Mouse (Mus musculus) spleen, embryonic (tissue): Measurements from ENCODE around the gene Tsc1.

Experiments
- CTCF ChIA-PET: fragments of 350-600 bp; sonication (Branson Sonifier 250); formaldehyde crosslinking; loops from one replicate; lab custom pipeline; 2022; lab: Charles Lee

The Tsc1 gene

GRCm38 (mm10) chr2:28638886-28639285 is 2.1 kb upstream of the Tsc1 start:
- CTCF ChIA-PET: no interaction called here

GRCm38 (mm10) chr2:28639794-28640193 is 1.2 kb upstream of the Tsc1 start:
- CTCF ChIA-PET: interaction anchor here (1.7 kb wide), 1 partner anchor 17 kb away, joined by 5 read pairs; the partner anchor contains the start of gene Gfi1b

- CTCF ChIA-PET: interaction anchor here (0.7 to 1.0 kb wide), 3 partner anchors 234 to 1226 kb away, joined by 3 to 18 read pairs (median 3); no protein-coding TSS in a partner anchor
Observed at GRCm38 (mm10) chr2:28641435-28641941, 460 bp downstream of the Tsc1 start.

GRCm38 (mm10) chr2:28643081-28643480 is 2.1 kb downstream of the Tsc1 start:
- CTCF ChIA-PET: no interaction called here

- CTCF ChIA-PET: interaction anchor here (0.6 kb wide), 1 partner anchor 28 kb away, joined by 4 read pairs; no protein-coding TSS in a partner anchor
Observed at GRCm38 (mm10) chr2:28650526-28650925, 9.5 kb downstream of the Tsc1 start.

- CTCF ChIA-PET: interaction anchor here (0.6 to 0.7 kb wide), 2 partner anchors 47 to 184 kb away, joined by 4 to 10 read pairs; no protein-coding TSS in a partner anchor
Observed at GRCm38 (mm10) chr2:28653351-28653750, 12.3 kb downstream of the Tsc1 start.

GRCm38 (mm10) chr2:28654295-28654694 is 13.3 kb downstream of the Tsc1 start:
- CTCF ChIA-PET: no interaction called here

GRCm38 (mm10) chr2:28656216-28656615 is 15.2 kb downstream of the Tsc1 start:
- CTCF ChIA-PET: no interaction called here

GRCm38 (mm10) chr2:28662891-28663290 is 21.9 kb downstream of the Tsc1 start:
- CTCF ChIA-PET: no interaction called here

- CTCF ChIA-PET: no interaction called here
Observed at GRCm38 (mm10) chr2:28665818-28666217, 24.8 kb downstream of the Tsc1 start.

- CTCF ChIA-PET: no interaction called here
Observed at GRCm38 (mm10) chr2:28671438-28671837, 30.4 kb downstream of the Tsc1 start.

- CTCF ChIA-PET: no interaction called here
Observed at GRCm38 (mm10) chr2:28676005-28676404, 35.0 kb downstream of the Tsc1 start.

GRCm38 (mm10) chr2:28680710-28681109 is 39.7 kb downstream of the Tsc1 start:
- CTCF ChIA-PET: interaction anchor here (0.7 kb wide), 1 partner anchor 43 kb away, joined by 3 read pairs; no protein-coding TSS in a partner anchor

GRCm38 (mm10) chr2:28681718-28682117 is 40.7 kb downstream of the Tsc1 start:
- CTCF ChIA-PET: no interaction called here

- CTCF ChIA-PET: no interaction called here
Observed at GRCm38 (mm10) chr2:28685895-28686294, 44.9 kb downstream of the Tsc1 start.

- CTCF ChIA-PET: no interaction called here
Observed at GRCm38 (mm10) chr2:28688431-28688830, 47.4 kb downstream of the Tsc1 start.

- CTCF ChIA-PET: no interaction called here
Observed at GRCm38 (mm10) chr2:28692692-28693091, 51.7 kb downstream of the Tsc1 start.

- CTCF ChIA-PET: no interaction called here
Observed at GRCm38 (mm10) chr2:28698566-28698965, 57.5 kb downstream of the Tsc1 start.

- CTCF ChIA-PET: interaction anchor here (0.6 kb wide), 1 partner anchor 30 kb away, joined by 3 read pairs; no protein-coding TSS in a partner anchor
Observed at GRCm38 (mm10) chr2:28699361-28700335, 58.6 kb downstream of the Tsc1 start, which contains the start of the genes Spaca9 and Ak8. Gene Spaca9 (minus strand): TSS chr2:28699727. Gene Ak8 (plus strand): TSS chr2:28700164.

GRCm38 (mm10) chr2:28701646-28702262 is 60.7 kb downstream of the Tsc1 start:
- CTCF ChIA-PET: no interaction called here

- CTCF ChIA-PET: no interaction called here
Observed at GRCm38 (mm10) chr2:28706106-28706636, 65.1 kb downstream of the Tsc1 start.

GRCm38 (mm10) chr2:28706787-28707186 is 65.8 kb downstream of the Tsc1 start:
- CTCF ChIA-PET: no interaction called here
